Mouse (Mus musculus): ENCODE results near the gene Zdhhc19.

The Zdhhc19 gene

DNA sequence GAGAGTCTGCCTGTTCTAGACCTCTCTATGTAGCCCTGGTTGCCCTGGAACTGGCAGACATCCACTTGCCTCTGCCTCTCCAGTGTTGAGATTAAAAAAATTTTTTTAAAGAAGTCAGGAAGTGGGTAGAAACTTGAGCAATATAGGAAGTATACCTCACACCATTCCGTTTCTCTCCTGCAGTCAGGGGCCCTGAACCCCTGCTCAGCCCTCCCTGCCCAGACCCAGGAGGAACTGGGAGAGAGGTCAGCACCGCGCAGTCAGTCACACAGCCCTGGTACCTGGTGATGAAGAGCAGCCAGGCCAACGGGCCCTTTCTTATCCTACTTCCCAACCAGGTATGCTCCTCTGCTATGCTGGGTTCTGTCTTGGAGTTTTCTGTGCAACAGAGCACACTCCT, 54.0 kb downstream of the Zdhhc19 start:
- DNase-seq (ENCODE audit: low read depth, low spot score): no peak

GRCm38 (mm10) chr16:32550487-32550886, 54.4 kb downstream of the Zdhhc19 start:
- no peak for DNase-seq (ENCODE audit: low read depth, low spot score)

DNA sequence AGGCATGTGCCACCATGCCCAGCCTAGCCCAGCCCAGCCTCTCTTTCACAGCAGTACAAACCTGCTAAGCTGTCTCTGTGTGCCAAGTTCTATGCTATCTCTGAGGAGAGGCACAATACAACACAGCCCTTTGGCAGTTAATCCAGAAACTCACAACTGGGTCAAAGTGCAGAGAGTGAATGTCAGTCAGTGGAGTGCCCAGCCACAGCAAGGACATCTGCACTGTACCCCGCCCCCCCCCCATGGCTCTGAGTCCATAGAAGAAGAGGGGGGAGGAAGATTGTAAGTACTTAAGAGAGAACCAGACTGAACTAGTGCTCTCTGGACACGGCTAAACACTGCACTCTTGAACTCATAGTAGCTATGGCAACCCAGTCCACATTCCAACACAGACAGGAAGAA, 55.3 kb downstream of the Zdhhc19 start:
- DNase-seq (ENCODE audit: low read depth, low spot score): no peak

- DNase-seq (ENCODE audit: low read depth, low spot score): no peak
Observed at GRCm38 (mm10) chr16:32555588-32555987, 59.5 kb downstream of the Zdhhc19 start.

DNA sequence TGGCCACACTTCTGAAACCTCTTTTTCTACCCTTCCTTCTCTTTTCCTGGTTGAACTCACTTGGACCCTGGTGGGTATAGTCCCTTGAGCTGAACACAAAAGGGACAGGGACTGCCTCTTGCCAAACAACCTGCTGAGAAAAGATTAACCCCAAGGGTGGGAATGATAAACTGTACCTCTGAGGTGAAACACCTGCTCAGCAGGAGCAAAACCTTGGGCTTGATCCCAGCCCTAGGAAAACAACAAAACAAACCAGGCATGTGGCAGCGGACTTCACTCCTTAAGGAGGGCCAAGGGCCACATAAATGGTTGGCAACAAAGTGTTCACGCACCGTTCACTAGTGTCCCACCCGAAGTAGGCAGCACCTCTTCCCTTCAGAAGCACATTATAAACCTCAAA, 63.4 kb downstream of the Zdhhc19 start:
- DNase-seq (ENCODE audit: low read depth, low spot score): no peak

GRCm38 (mm10) chr16:32563056-32563793, 67.2 kb downstream of the Zdhhc19 start:
- no peak for DNase-seq (ENCODE audit: low read depth, low spot score)

- DNase-seq (ENCODE audit: low read depth, low spot score): no peak
Observed at GRCm38 (mm10) chr16:32567282-32567681, 71.2 kb downstream of the Zdhhc19 start.

- no peak for DNase-seq (ENCODE audit: low read depth, low spot score)
Observed at GRCm38 (mm10) chr16:32568401-32568800, 72.3 kb downstream of the Zdhhc19 start.

GRCm38 (mm10) chr16:32570042-32570441, 74.0 kb downstream of the Zdhhc19 start:
- DNase-seq (ENCODE audit: low read depth, low spot score): no peak

GRCm38 (mm10) chr16:32572528-32572927, 76.5 kb downstream of the Zdhhc19 start:
- peak; percentile 40 for DNase-seq (ENCODE audit: low read depth, low spot score)

- no peak for DNase-seq (ENCODE audit: low read depth, low spot score)
Observed at GRCm38 (mm10) chr16:32586482-32586881, 90.4 kb downstream of the Zdhhc19 start.

GRCm38 (mm10) chr16:32588568-32588967, 92.5 kb downstream of the Zdhhc19 start:
- no peak for DNase-seq (ENCODE audit: low read depth, low spot score)

DNA sequence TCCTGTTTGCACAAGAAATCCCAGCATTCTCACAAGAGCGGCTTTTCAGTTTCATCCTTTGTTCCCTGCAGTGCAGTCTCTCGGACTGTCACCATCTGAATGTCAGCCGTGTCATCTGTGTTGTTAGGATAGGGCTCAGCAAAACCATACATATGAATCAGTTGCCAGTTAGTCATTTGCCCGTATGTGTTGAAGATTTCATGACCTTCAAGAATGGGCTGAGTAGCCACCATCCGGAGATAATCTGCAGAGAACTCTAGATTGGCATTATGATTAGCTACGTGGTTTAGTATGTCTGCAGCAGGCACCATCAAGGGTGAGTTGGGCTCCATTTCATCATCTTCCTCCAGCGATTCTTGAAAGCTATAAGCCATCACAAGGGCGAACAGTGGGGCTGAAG, 95.5 kb downstream of the Zdhhc19 start:
- no peak for DNase-seq (ENCODE audit: low read depth, low spot score)

GRCm38 (mm10) chr16:32593283-32593805, 97.3 kb downstream of the Zdhhc19 start:
- no peak for DNase-seq (ENCODE audit: low read depth, low spot score)

DNA sequence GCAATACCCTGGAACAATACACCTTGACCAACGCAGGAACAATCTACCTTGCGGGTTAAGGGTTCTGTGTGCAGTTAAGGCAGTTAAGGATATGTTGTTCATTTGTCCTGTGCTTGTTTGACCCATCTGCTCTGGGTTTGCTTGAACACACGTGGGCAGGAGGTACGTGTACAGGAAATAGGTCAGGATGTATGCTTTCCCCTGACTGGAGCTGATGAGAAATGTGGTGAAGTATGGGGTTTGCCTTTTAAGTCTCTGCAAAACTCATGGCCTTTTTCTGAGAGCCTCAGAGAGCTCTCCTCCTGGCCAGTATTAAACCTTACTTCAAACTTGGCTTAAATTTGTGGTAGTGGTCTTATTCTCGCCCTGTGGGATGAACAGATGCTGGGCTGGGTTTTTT, 97.9 kb downstream of the Zdhhc19 start:
- DNase-seq (ENCODE audit: low read depth, low spot score): peak; percentile 60

- no peak for DNase-seq (ENCODE audit: low read depth, low spot score)
Observed at GRCm38 (mm10) chr16:32594701-32595100, 98.6 kb downstream of the Zdhhc19 start.

GRCm38 (mm10) chr16:32595142-32595855, 99.2 kb downstream of the Zdhhc19 start:
- DNase-seq (ENCODE audit: low read depth, low spot score): no peak

DNA sequence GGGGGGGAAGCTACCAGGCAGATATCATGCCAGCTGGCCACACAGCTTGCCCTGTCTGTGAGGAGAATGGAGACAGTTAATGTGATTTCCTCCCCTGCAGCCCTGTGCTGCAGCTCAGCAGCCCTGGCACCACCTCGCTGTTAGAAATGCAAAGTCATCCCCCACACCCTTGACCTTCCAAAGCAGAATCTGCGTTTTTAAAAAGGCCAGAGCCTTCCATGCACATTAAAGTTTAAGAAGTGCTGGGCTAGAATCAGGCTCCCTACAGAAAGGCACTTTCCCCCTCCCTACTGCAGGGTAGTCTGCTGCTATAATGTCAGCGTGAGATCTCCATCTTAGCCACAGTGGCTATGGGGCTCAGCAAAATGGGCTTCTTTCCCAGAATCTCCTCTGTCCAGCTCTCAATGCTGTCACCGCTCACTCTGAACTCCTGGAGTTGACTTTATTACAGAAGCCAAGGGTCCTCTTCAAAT, 101.9 kb downstream of the Zdhhc19 start:
- no peak for DNase-seq (ENCODE audit: low read depth, low spot score)

DNA sequence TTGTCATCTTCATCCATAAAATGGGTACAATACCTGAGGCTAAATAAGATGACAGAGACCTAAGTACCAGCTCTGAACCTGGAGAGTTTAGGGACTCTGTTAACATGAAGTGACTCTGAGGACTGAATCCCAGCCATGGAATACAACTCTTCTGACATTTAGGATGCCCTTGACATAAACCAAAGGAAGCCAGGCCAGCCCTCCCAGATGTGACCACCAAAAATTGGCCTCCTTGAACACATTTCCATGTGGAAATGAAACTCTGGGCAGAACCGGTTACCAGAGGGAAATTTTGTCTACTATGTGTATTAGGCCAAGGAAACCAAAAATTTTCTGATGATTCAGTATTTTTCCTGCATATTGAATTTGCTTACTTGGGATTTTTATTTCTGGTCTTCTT, 103.1 kb downstream of the Zdhhc19 start:
- DNase-seq (ENCODE audit: low read depth, low spot score): no peak

GRCm38 (mm10) chr16:32602193-32602685, 106.2 kb downstream of the Zdhhc19 start:
- no peak for DNase-seq (ENCODE audit: low read depth, low spot score)

DNA sequence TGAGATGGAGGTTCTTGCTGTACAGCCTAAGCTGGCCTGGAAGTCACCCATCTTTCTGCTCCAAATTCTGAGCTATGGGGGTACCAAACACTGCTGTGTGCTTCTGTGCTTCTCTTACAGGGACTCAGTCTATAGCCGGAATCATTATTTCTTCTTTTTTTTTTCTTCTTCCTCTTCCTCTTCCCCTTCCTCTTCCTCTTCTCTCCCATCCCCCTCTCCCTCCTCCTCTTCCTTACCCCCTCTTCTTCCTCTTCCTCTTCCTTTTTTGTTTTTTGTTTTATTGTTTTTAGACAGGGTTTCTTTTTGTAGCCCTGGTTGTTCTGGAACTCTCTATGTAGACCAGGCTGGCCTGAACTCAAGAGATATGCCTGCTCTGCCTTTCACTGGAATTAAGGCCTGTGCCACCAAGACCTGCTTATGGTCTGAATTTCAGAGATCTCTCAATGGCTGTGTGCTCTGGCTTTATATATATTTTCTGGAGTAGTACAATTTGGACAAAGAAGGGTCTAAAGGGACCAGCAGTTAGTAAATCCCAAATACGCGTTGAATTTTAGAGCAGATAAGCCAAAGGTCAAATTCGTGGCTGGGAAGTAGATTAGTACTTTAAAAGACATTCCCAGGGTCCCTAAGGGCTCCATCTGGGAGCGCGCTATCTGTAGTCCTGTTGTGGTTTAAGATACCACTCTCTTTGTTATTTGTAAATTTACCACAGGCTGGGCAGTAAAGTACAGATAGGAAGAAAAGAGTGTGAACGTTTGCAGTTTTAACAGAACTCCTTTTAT, 111.7 kb downstream of the Zdhhc19 start:
- DNase-seq (ENCODE audit: low read depth, low spot score): no peak

DNA sequence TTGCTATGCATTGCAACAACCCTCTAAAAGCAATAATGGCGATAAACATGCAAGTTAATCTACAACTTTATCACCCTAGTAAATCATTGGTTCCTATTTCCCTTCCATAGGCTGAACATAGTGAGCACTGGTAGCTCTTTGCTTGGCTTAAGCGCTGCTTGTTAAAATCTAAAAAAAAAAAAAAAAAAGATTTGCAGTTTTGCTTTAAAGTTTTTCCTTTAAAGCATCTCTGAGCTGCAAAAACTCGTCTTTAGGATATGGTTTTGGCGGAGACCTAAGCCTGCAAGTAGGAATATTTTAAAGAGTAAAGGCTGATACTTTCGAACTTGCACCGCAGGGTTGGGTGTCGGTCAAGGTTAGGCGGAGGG, 112.3 kb downstream of the Zdhhc19 start:
- DNase-seq (ENCODE audit: low read depth, low spot score): no peak
